Mouse (Mus musculus) E14TG2a.4 (cell line): ENCODE results near the gene Gm28048.

Experiments used
- CTCF ChIP-seq: conservative IDR thresholded peaks from 2 replicates; pipeline ENCODE4 v1.5.1; 2014; ENCODE audit warnings: low read length
- POU5F1 ChIP-seq: IDR thresholded peaks from 2 replicates; pipeline ENCODE4 v1.6.1; 2014; ENCODE audit warnings: low read length, borderline replicate concordance

GRCm38 (mm10) chr11:22864305-22865060 lies 117.4 kb downstream of the Gm28048 start:
- no peak for TF ChIP-seq CTCF
- TF ChIP-seq POU5F1: no peak
